Mouse (Mus musculus) intestine, embryonic 16.5 days (tissue): ENCODE results near the gene 3110040M04Rik. TPM values are rescaled to one million over a fixed set of nuclear protein-coding genes. Genes with fewer than 3 reads are reported as not detected.
"Not testable (repeated sequence)": the region's sequence is repeated elsewhere in the genome, so short reads cannot be mapped to it uniquely, and the experiment has no call there.

Experiments
- ATAC-seq: fragments of 200-750 bp; cut with Nextera tagmentation; 2 replicates; pipeline ENCODE4 v1.8.0; 2017; ENCODE audit warnings: moderate TSS enrichment, moderate library complexity
- H3K27ac ChIP-seq: fragments of 300-500 bp; sonication (generic); 2 replicates; pipeline ENCODE4 v1.5.1; 2014; ENCODE audit warnings: mild to moderate bottlenecking, low read length
- H3K27me3 ChIP-seq: fragments of 300-500 bp; sonication (generic); replicated peaks from 2 replicates; pipeline ENCODE4 v1.6.1; 2014; ENCODE audit warnings: low read length, control low read depth, mixed read lengths; ENCODE audit not compliant: control insufficient read depth, insufficient read depth
- H3K36me3 ChIP-seq: fragments of 300-500 bp; sonication (generic); 2 replicates; pipeline ENCODE4 v1.6.1; 2014; ENCODE audit warnings: low read length, control low read depth; ENCODE audit not compliant: control insufficient read depth, insufficient read depth
- H3K4me1 ChIP-seq: fragments of 300-500 bp; sonication (generic); 2 replicates; pipeline ENCODE4 v1.6.1; 2014; ENCODE audit warnings: low read length, control low read depth, mixed read lengths; ENCODE audit not compliant: control insufficient read depth, insufficient read depth
- H3K4me2 ChIP-seq: fragments of 300-500 bp; sonication (generic); 2 replicates; pipeline ENCODE4 v1.6.1; 2014; ENCODE audit warnings: low read depth, low read length, control low read depth
- H3K4me3 ChIP-seq: fragments of 300-500 bp; sonication (generic); 2 replicates; pipeline ENCODE4 v1.5.1; 2014; ENCODE audit warnings: mild to moderate bottlenecking, low read length
- H3K9ac ChIP-seq: fragments of 300-500 bp; sonication (generic); 2 replicates; pipeline ENCODE4 v1.6.1; 2014; ENCODE audit warnings: low read depth, low read length
- H3K9me3 ChIP-seq: fragments of 300-500 bp; sonication (generic); 2 replicates; pipeline ENCODE4 v1.6.1; 2016; ENCODE audit warnings: low read length, control low read depth; ENCODE audit not compliant: control insufficient read depth
- WGBS: fragments of 180-500 bp; shearing (Covaris S2); extraction: QIAGEN DNeasy Blood & Tissue Kit; methylation state at CpG from one replicate; pipeline ENCODE4 v1.1.7; 2014; 5-methylcytosine and 5-hydroxymethylcytosine counted together
- polyA plus RNA-seq: library from polyadenylated mRNA; unstranded; fragments of >200 nt; fragmentation: Nextera tagmentation; extraction: Ambion mirVana; gene quantifications from 2 replicates; pipeline ENCODE4 v1.2.1, GENCODE M21; 2015

Gene 3110040M04Rik
- 0.16 TPM in 1 of 2 replicates, not detected in the other for polyA plus RNA-seq

- no CpG with 5 or more reads among the region's 6 CpGs for WGBS
- ATAC-seq = not testable (repeated sequence)
Observed at GRCm38 (mm10) chr1:151203818-151204217, at the start of gene 3110040M04Rik. TSS of gene 3110040M04Rik (plus strand) at chr1:151204121.

DNA sequence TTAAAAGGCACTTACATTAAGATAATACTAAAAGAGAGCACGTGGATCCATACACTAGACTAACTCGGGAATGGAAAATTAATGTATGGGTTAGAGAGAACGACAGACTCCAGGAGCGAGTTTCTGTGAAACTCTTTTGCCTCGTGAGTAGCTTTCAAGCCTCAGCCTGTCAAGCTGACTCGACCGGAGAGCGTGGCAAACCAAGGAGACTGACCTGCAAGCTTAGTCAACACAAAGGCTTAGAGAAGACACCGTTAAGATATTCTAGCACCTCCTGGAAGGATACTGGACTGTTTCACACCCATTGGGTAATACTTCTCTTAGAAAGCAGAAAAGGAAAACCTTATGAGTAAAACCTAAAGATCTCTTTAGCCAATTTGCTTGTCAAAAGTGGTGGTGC lies 49.8 kb upstream of the 3110040M04Rik start:
- ATAC-seq, H3K4me1 ChIP-seq, H3K36me3 ChIP-seq, H3K9ac ChIP-seq, H3K27ac ChIP-seq, H3K27me3 ChIP-seq, H3K4me3 ChIP-seq, H3K9me3 ChIP-seq, H3K4me2 ChIP-seq: not testable (repeated sequence)
- WGBS = 91% methylated on average over 9 of the region's 9 CpGs

More at GRCm38 (mm10) chr1:151203818-151204217, at the start of gene 3110040M04Rik:
- H3K9me3 ChIP-seq, H3K9ac ChIP-seq, H3K36me3 ChIP-seq, H3K27ac ChIP-seq, H3K4me2 ChIP-seq, H3K27me3 ChIP-seq, H3K4me3 ChIP-seq, H3K4me1 ChIP-seq: not testable (repeated sequence)

DNA sequence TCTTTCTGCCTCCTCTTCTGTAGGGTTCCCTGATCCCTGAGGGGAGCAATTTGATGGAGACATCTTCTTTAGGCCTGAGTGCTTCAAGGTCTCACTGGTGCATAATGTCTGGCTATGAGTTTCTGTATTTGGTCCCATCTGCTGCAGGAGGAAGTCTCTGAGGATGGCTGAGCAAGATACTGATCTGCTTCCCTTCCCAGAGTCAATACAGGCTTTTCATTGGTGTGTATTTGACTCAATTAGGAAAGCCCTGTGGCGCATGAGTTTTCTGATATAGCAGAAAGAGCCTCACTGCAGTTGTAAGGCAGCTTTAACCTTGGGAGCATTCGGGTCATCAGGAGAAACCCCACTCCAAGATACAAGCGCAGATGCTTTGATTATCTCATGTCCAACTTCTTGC lies 47.8 kb upstream of the 3110040M04Rik start:
- ATAC-seq = no peak
- peaks cover 5% of the 10 kb centered on the region; the same call in 1 of the 2 replicates for H3K4me1 ChIP-seq
- no peaks in the 10 kb centered on the region for H3K27me3 ChIP-seq
- H3K4me3 ChIP-seq = no peak overlapping the region
- 92% methylated on average over 3 of the region's 3 CpGs for WGBS
- H3K9ac ChIP-seq = no peak overlapping the region
- no peak overlapping the region for H3K27ac ChIP-seq
- H3K9me3 ChIP-seq = no peaks in the 10 kb centered on the region
- no peaks in the 10 kb centered on the region for H3K36me3 ChIP-seq
- no peak overlapping the region for H3K4me2 ChIP-seq

DNA sequence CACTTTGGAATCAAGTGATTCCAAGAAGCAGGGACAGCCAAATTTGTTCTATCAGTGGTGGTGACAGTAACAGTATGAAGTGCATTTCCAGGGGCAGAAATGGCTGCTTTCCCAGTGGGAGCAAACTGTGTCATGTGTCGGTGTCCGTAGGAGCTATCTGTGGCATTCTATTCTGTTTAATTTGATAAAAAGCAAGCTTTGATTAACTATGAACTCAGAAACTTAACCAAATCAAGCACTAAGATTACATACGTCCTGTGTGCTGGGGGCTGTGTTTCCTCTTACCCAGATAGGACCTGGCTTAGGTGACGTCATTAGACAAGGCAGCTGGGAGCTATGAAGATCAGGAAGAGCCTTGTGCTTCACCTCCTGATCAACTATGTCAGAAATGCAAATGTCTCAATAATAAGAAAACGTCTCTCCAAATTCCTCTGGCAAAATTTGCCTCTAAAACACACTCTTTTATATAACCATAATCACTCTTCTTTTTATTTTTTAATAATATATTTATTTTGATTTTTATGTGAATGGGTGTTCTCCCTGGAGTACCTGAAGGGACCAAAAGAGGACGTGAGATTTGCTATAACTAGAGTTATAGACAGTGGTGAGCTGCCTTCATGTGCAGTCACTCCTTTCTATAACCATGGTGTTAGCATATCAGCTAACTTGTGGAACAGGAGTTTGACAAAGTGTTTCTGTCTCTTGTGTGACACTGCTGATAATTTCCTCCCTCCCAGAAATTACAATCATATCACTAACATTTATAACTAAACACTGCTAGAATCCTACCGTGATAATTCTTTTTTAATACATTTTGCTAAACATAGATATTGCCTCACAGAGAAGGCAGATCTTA lies 46.9 kb upstream of the 3110040M04Rik start:
- H3K27me3 ChIP-seq = no peaks in the 10 kb centered on the region
- H3K4me1 ChIP-seq = peaks cover 5% of the 10 kb centered on the region; the same call in 1 of the 2 replicates
- no peak for ATAC-seq
- WGBS = 77% methylated on average over 7 of the region's 7 CpGs
- H3K9ac ChIP-seq = no peak overlapping the region
- no peaks in the 10 kb centered on the region for H3K36me3 ChIP-seq
- no peak overlapping the region for H3K27ac ChIP-seq
- H3K4me2 ChIP-seq = no peak overlapping the region
- H3K9me3 ChIP-seq = no peaks in the 10 kb centered on the region
- no peak overlapping the region for H3K4me3 ChIP-seq

- Histone ChIP-seq H3K27me3 (no peaks in the 10 kb centered on the region), H3K27ac (no peak overlapping the region), H3K9ac (no peak overlapping the region), H3K4me3 (no peak overlapping the region), H3K4me1 (peaks cover 5% of the 10 kb centered on the region; the same call in 1 of the 2 replicates), H3K36me3 (no peaks in the 10 kb centered on the region), H3K9me3 (no peaks in the 10 kb centered on the region), H3K4me2 (no peak overlapping the region)
- WGBS = 58% methylated on average over 9 of the region's 9 CpGs
- 0 out of 2 replicates have a peak, but pooled peaks have one; percentile 47 for ATAC-seq
Observed at GRCm38 (mm10) chr1:151157963-151158856, 45.7 kb upstream of the 3110040M04Rik start.

- Histone ChIP-seq H3K27ac (no peak overlapping the region), H3K27me3 (no peaks in the 10 kb centered on the region)
- 84% methylated on average over 2 of the region's 2 CpGs for whole genome bisulfite sequencing
Observed at GRCm38 (mm10) chr1:151158857-151159510, 44.9 kb upstream of the 3110040M04Rik start.

GRCm38 (mm10) chr1:151166031-151166430 lies 37.9 kb upstream of the 3110040M04Rik start:
- H3K4me1 ChIP-seq = peaks cover 7% of the 10 kb centered on the region
- H3K4me2 ChIP-seq = no peak overlapping the region
- H3K9me3 ChIP-seq = no peaks in the 10 kb centered on the region
- H3K4me3 ChIP-seq = no peak overlapping the region
- peak overlapping the region; percentile 73; the same call in 1 of the 2 replicates for H3K27ac ChIP-seq
- H3K27me3 ChIP-seq = no peaks in the 10 kb centered on the region
- no peak overlapping the region for H3K9ac ChIP-seq
- no peaks in the 10 kb centered on the region for H3K36me3 ChIP-seq
- peak; percentile 48 for ATAC-seq
- WGBS = 34% methylated on average over 8 of the region's 8 CpGs

More at GRCm38 (mm10) chr1:151158857-151159510, 44.9 kb upstream of the 3110040M04Rik start:
- peaks cover 5% of the 10 kb centered on the region; the same call in 1 of the 2 replicates for H3K4me1 ChIP-seq
- H3K9ac ChIP-seq = no peak overlapping the region
- H3K9me3 ChIP-seq = no peaks in the 10 kb centered on the region
- H3K36me3 ChIP-seq = no peaks in the 10 kb centered on the region
- no peak overlapping the region for H3K4me2 ChIP-seq
- peak; percentile 66; the same call in 1 of the 2 replicates for ATAC-seq
- H3K4me3 ChIP-seq = no peak overlapping the region

DNA sequence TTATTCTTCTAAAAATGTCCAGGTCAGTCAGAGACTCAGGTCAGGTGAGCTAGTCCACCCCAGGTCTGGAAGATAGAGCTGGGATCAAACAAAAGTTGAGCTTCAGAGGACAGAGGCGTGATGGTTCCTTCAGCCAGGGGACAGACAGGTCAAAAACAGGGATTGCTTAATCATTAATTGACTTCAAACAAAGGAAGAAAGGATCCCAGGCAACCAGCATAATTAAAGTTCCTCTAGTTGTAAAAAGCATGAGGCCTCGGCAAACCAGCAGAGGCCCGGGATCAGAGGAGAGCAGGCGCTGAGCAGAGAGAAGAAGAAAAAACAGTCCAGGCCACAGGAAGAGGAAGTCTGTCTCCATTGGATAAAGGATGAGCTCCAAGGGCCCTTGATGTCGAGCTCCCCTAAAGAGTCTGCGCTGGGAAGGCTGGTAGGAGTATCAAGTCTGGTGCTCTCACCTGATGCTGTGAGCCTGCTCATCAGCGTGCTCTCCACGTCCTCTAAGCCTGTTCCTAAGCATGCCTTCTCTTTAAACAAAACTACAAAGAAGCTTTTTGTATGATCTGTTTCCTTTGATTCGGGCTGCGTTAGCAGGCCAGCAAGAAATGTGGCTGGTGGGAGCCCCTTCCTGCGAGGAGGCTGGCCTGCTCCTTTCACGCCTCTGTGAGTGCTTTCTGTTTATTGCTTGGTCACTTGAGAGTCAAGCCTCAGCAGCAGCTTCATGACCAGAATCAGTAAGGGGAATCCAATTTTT lies 36.4 kb upstream of the 3110040M04Rik start:
- ATAC-seq = peak; percentile 78
- Histone ChIP-seq H3K9ac (peak overlapping the region; percentile 14), H3K4me3 (peak overlapping the region; percentile 21), H3K4me1 (peaks cover 7% of the 10 kb centered on the region), H3K9me3 (no peaks in the 10 kb centered on the region), H3K27me3 (no peaks in the 10 kb centered on the region), H3K4me2 (peak overlapping the region; percentile 36), H3K36me3 (no peaks in the 10 kb centered on the region), H3K27ac (peak overlapping the region; percentile 91)
- 17% methylated on average over 12 of the region's 12 CpGs for WGBS
